In the genomic region with DNA sequence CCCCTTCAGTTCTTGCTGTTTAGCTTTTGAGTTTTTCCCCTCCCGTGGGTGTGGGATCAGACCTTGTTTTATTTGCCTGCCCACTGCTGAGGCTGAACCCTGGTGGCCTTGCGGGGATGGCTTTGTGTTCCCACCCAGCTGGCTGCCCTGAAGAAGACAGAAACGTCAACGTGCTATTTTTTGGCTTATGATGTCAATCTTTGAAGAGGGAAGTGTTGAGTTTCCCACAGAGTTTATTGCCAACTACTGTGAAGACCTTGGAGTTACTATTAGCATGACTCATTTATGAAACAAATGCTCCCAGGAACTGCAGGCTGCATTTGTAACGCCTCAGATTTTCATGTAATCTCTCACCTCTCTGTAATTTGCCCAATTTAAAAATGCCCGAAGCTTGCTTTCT, we compare ENCODE assay signal across 15 mouse cellular contexts. TPM values are rescaled to one million over a fixed set of nuclear protein-coding genes. Genes with fewer than 3 reads are reported as not detected.
DNase-seq lines count a peak whose midpoint lies in the region; ATAC-seq and TF ChIP-seq lines count a peak whose summit lies in the region.
"Had no signal": no experiment of that assay in that cellular context is flagged by ENCODE, and none has a peak within 500 bp of the region (broad histone marks: within the 10 kb centered on the region; RNA-seq: fewer than 3 reads in every experiment).

No protein-coding gene starts in this region.

- no peak overlapping the region for H3K4me2 ChIP-seq in heart, embryonic 11.5 days
- H3K4me2 ChIP-seq in midbrain, embryonic 16.5 days (ENCODE audit: low read length) = no peak overlapping the region
- H3K4me2 ChIP-seq: heart, embryonic 13.5 days; liver, embryonic 12.5 days; neural tube, embryonic 13.5 days had no signal

- H3K27ac ChIP-seq in heart, embryonic 11.5 days (ENCODE audit: low read depth, low read length) = no peak overlapping the region
- H3K27ac ChIP-seq in midbrain, embryonic 16.5 days (ENCODE audit: low read length) = no peak overlapping the region
- H3K27ac ChIP-seq in kidney, adult 2 months (ENCODE audit: insufficient read depth, low read depth, low read length) = no peak overlapping the region
- H3K27ac ChIP-seq: heart, embryonic 13.5 days; kidney, postnatal 0 days; liver, embryonic 12.5 days; neural tube, embryonic 13.5 days had no signal

- in situ Hi-C loops in Patski (cut with MboI; ENCODE audit: low pct_unique_long_range_greater_than_20kb) = no loop called here

- H3K4me3 ChIP-seq in heart, embryonic 11.5 days (ENCODE audit: low read depth, low read length) = no peak overlapping the region
- no peak overlapping the region for H3K4me3 ChIP-seq in midbrain, embryonic 16.5 days (ENCODE audit: low read depth, low read length)
- H3K4me3 ChIP-seq in kidney, adult 2 months (ENCODE audit: insufficient read depth, low read depth, low read length) = no peak overlapping the region
- H3K4me3 ChIP-seq: heart, embryonic 13.5 days; liver, embryonic 12.5 days; neural tube, embryonic 13.5 days had no signal

- TF ChIP-seq CTCF in Patski (IDR thresholded peaks at IDR 0.05) = no peak
- TF ChIP-seq CTCF in kidney, adult 2 months (conservative IDR thresholded peaks at IDR 0.05; ENCODE audit: insufficient read depth, insufficient read length, low read depth, low read length) = no peak

- no peak overlapping the region for H3K9ac ChIP-seq in heart, embryonic 11.5 days (ENCODE audit: low read depth, low read length)
- no peak overlapping the region for H3K9ac ChIP-seq in midbrain, embryonic 16.5 days (ENCODE audit: low read depth, low read length)
- H3K9ac ChIP-seq: heart, embryonic 13.5 days; liver, embryonic 12.5 days; neural tube, embryonic 13.5 days had no signal

- H3K27me3 ChIP-seq in heart, embryonic 11.5 days (ENCODE audit: control insufficient read depth, insufficient read depth, low read length) = no peaks in the 10 kb centered on the region
- no peaks in the 10 kb centered on the region for H3K27me3 ChIP-seq in Patski
- no peaks in the 10 kb centered on the region; the same call in 1 of the 2 replicates for H3K27me3 ChIP-seq in midbrain, embryonic 16.5 days (ENCODE audit: control insufficient read depth, insufficient read depth, low read depth, low read length)
- H3K27me3 ChIP-seq in kidney, adult 2 months (replicated peaks; ENCODE audit: control insufficient read depth, insufficient read depth, low read length) = no peaks in the 10 kb centered on the region
- H3K27me3 ChIP-seq: heart, embryonic 13.5 days; liver, embryonic 12.5 days; neural tube, embryonic 13.5 days had no signal

- TF ChIP-seq POLR2A in kidney, adult 2 months (IDR thresholded peaks at IDR 0.05; ENCODE audit: low read depth, low read length) = no peak

- no peaks in the 10 kb centered on the region for H3K36me3 ChIP-seq in heart, embryonic 11.5 days (ENCODE audit: control insufficient read depth, insufficient read depth, low read length)
- H3K36me3 ChIP-seq in midbrain, embryonic 16.5 days (ENCODE audit: control insufficient read depth, insufficient read depth, low read length) = no peaks in the 10 kb centered on the region
- no peaks in the 10 kb centered on the region for H3K36me3 ChIP-seq in kidney, adult 2 months (ENCODE audit: control insufficient read depth, insufficient read depth, low read length)
- H3K36me3 ChIP-seq: heart, embryonic 13.5 days; liver, embryonic 12.5 days; neural tube, embryonic 13.5 days had no signal

- CTCF ChIA-PET in Patski (lab: Charles Lee) = interaction anchor here (1.0 to 1.1 kb wide), 2 partner anchors 32 to 41 kb away, joined by 3 read pairs; no protein-coding TSS in a partner anchor

- H3K4me1 ChIP-seq in heart, embryonic 11.5 days (ENCODE audit: control insufficient read depth, insufficient read depth, low read length) = 0 out of 2 replicates have a peak, but pooled peaks cover 9% of the 10 kb centered on the region
- peaks cover 3% of the 10 kb centered on the region for H3K4me1 ChIP-seq in midbrain, embryonic 16.5 days (ENCODE audit: control insufficient read depth, insufficient read depth, low read length)
- 0 out of 2 replicates have a peak, but pooled peaks cover under 1% of the 10 kb centered on the region for H3K4me1 ChIP-seq in kidney, adult 2 months (ENCODE audit: control insufficient read depth, insufficient read depth, low read length)
- H3K4me1 ChIP-seq: liver, embryonic 12.5 days had no signal

- POLR2A ChIA-PET in Patski (lab: Charles Lee) = interaction anchor here (0.6 kb wide), 1 partner anchor 1088 kb away, joined by 3 read pairs; no protein-coding TSS in a partner anchor

- peak; percentile 93 for DNase-seq in heart, adult 11 months
- peak; percentile 44 for DNase-seq in 3134 (ENCODE audit: extremely low read depth, insufficient read length, low spot score)
- no peak for DNase-seq in Patski (ENCODE audit: low read depth, low spot score)
- DNase-seq in heart, postnatal 4 days = peak; percentile 43
- no peak for DNase-seq in cerebellum, adult 9-11 months
- no peak for DNase-seq in kidney, adult 2 months
- DNase-seq: cerebellum, adult 11-12 months; lung, postnatal 14 days; midbrain, embryonic 14.5 days had no signal

- WGBS in heart, embryonic 11.5 days (ENCODE audit: insufficient replicate concordance) = 60% methylated on average over 6 of the region's 6 CpGs
- 48% methylated on average over 6 of the region's 6 CpGs for WGBS in midbrain, embryonic 16.5 days
- WGBS in kidney, adult 2 months = 54% methylated on average over 6 of the region's 6 CpGs

- ATAC-seq in heart, embryonic 11.5 days (replicated peaks; ENCODE audit: insufficient number of reproducible peaks, low FRiP score, low TSS enrichment) = no peak
- ATAC-seq in Patski = peak; percentile 56
- ATAC-seq in midbrain, embryonic 16.5 days = no peak
- ATAC-seq: liver, embryonic 12.5 days had no signal

- H3K9me3 ChIP-seq in heart, embryonic 11.5 days (replicated peaks; ENCODE audit: control insufficient read depth, low read length) = no peaks in the 10 kb centered on the region
- H3K9me3 ChIP-seq in midbrain, embryonic 16.5 days (replicated peaks; ENCODE audit: control insufficient read depth, low read length, poor library complexity, severe bottlenecking) = no peaks in the 10 kb centered on the region
- H3K9me3 ChIP-seq: heart, embryonic 13.5 days; liver, embryonic 12.5 days; neural tube, embryonic 13.5 days had no signal

RNA-seq across cellular contexts. Expression of a gene that starts 42.9 kb away (rescaled TPM):
- polyA plus RNA-seq in heart, embryonic 11.5 days (2014; fragmentation: Nextera tagmentation; extraction: Ambion mirVana) = 77.2 and 78.2 TPM in 2 replicates
- polyA plus RNA-seq in Patski (2021) = 77.1 TPM
- 10 to 100 TPM; 48.1 to 49.0 TPM for total RNA-seq in heart, postnatal 4 days (2021)
- 105 and 109 TPM in 2 replicates for polyA plus RNA-seq in midbrain, embryonic 16.5 days (2015; fragmentation: Nextera tagmentation; extraction: Ambion mirVana)
- 54.4 and 57.2 TPM in 2 replicates for polyA plus RNA-seq in kidney, adult 2 months (2012; rRNA removed)

RNA-seq across cellular contexts. Expression of a gene that starts 43.4 kb away (rescaled TPM):
- 3.3 and 5.6 TPM in 2 replicates for polyA plus RNA-seq in heart, embryonic 11.5 days (2014; fragmentation: Nextera tagmentation; extraction: Ambion mirVana)
- 7.5 TPM for polyA plus RNA-seq in Patski (2021)
- total RNA-seq in heart, postnatal 4 days (2021) = 1 to 10 TPM; 4.2 to 5.2 TPM
- polyA plus RNA-seq in midbrain, embryonic 16.5 days (2015; fragmentation: Nextera tagmentation; extraction: Ambion mirVana) = 4.9 and 6.3 TPM in 2 replicates
- 19.5 and 21.3 TPM in 2 replicates for polyA plus RNA-seq in kidney, adult 2 months (2012; rRNA removed)

Comparison
In these comparisons a context has a peak if more than half of its experiments do, and no peak if none do; other contexts are left out.
1. DNase-seq: peak in heart, adult 11 months (single experiment), 3134 (single experiment) and heart, postnatal 4 days (single experiment); none in Patski (single experiment), cerebellum, adult 9-11 months (single experiment) and kidney, adult 2 months (single experiment).